Mouse (Mus musculus) T-helper 2 cell (primary cell): ENCODE measurements around the gene Olfr869.

Experiments
- in situ Hi-C: fragments of 300-600 bp; cut with MboI, MseI; formaldehyde crosslinking; loops from one replicate; pipeline ENCODE4 v1.15.1; 2025; ENCODE audit warnings: high pct_unique_total_duplicates

Gene Olfr869

DNA sequence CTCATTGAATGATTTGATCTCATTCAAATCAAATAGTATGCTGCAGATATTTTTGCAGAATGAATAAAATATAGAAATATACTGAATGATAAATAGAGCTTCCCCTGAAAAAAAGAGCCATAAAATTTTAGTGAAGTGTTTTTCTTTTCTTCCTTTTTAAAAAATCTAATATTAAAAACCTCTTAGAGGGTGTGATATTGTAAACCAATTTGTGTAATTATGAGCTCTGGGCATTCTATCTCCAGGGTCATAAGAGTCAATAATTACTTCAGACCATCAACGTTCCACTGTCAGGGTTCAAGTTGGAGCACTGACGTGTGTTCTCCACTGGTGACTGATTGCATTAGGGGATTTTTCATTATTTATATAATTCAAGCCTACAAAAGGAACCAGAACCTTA lies at the start of gene Olfr869:
Gene Olfr869, plus strand, starts transcription at position 301 of the 400 bp plus-strand sequence.
- in situ Hi-C loops, result no loop called here

DNA sequence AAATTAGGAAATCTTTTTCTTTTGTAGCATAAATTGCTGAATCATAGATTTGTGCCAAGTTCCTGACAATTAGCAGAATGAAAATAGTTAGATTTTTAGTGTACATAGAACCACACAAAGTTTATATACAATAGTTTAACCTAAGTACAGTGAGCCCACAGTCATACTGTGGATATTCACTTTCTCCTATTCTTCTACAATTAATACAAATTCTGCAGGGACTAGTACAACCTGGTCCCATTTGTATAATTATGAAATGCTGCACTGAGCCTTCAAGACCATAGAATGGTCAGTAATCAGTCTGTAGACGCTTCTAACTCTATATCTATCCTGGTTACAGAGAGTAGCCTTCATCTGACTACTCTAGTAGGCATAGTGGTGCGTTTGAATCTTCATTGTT lies 30.5 kb upstream of the Olfr869 start, which contains the start of gene Olfr868:
Gene Olfr868, plus strand, starts transcription at position 301 of the 400 bp plus-strand sequence.
- in situ Hi-C loops, result no loop called here

DNA sequence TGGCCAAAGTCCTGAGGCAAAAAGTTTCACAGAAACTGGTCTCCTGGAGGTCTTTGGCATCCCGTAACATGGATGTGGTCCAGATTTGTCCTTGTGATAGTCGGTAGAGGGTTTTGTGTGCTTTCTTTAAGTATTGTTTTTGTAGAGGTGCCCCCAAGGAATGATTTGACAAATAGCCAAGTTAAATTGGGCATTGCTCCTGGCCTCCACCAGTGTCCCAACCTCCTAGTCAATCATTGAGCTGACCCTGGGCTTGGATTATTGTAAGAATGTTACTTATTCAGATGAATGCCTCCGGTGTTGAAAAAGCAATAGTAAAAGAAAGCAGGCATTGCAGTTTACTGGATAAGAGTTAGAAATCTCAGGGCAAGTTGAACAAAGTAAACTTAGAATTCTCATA lies 20.9 kb downstream of the Olfr869 start:
- in situ Hi-C loops, result no loop called here

DNA sequence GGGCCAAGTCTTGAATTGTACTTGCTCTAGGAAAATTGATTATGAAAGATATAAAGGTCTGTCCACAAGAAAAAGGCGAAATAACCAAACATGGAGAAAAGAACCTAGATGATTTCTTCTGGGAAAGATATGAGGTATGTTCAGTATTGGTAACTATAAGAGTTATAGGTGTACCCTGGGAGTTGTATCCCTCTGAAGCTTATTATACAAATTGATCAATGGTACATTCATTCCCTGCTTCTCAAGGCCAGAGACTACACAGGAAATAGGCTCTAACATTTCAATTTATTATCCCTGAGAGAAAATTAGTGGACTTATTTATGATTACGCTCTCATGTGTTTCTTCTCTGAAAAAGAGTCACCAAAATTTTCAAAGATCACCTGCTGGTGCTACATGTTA lies 45.1 kb downstream of the Olfr869 start, which contains the start of gene Olfr870:
Gene Olfr870, minus strand, starts transcription at position 101 of the 400 bp plus-strand sequence.
- in situ Hi-C loops, result no loop called here

DNA sequence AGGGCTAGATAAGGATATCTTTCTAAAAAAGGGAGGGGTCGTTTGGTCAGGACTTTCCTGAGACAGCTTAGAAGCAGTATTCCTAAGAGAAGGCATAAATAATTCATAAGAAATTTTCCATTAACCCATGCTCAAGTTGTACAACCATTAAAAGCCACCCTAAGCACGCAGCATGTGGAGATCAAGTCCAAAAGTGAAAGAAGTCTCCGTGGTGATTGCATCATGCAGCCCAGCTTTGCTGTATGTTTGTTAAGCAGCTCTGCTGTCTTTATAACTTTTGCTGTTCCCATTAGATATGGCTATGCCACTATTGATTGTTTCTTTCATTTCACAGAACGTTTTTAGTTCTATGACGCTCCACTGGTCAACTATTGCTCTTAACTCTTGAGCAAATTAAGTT lies 50.7 kb downstream of the Olfr869 start:
- in situ Hi-C loops, result no loop called here
